Mouse (Mus musculus) liver, embryonic 16.5 days (tissue): Measurements from ENCODE around the gene Tnrc6c. TPM values are rescaled to one million over a fixed set of nuclear protein-coding genes. Genes with fewer than 3 reads are reported as not detected.
A peak's percentile ranks its signal among the peaks of the same experiment; 100 is the strongest.

Experiments used
- ATAC-seq: fragments of 200-750 bp; cut with Nextera tagmentation; 2 replicates; pipeline ENCODE4 v1.8.0; 2017; ENCODE audit warnings: low read depth, mild to moderate bottlenecking, moderate number of reproducible peaks, moderate library complexity
- H3K27ac ChIP-seq: fragments of 300-500 bp; sonication (generic); 2 replicates; pipeline ENCODE4 v1.5.1; 2014; ENCODE audit warnings: mild to moderate bottlenecking, low read length
- H3K27me3 ChIP-seq: fragments of 300-500 bp; sonication (generic); 2 replicates; pipeline ENCODE4 v1.6.1; 2014; ENCODE audit warnings: low read depth, low read length, mixed read lengths; ENCODE audit not compliant: control insufficient read depth, insufficient read depth
- H3K36me3 ChIP-seq: fragments of 300-500 bp; sonication (generic); 2 replicates; pipeline ENCODE4 v1.6.1; 2014; ENCODE audit warnings: mild to moderate bottlenecking; ENCODE audit not compliant: control insufficient read depth, insufficient read depth
- H3K4me1 ChIP-seq: fragments of 300-500 bp; sonication (generic); 2 replicates; pipeline ENCODE4 v1.6.1; 2014; ENCODE audit warnings: low read depth, low read length, mixed read lengths; ENCODE audit not compliant: control insufficient read depth
- H3K4me2 ChIP-seq: fragments of 300-500 bp; sonication (generic); 2 replicates; pipeline ENCODE4 v1.6.1; 2014; ENCODE audit warnings: low read depth, low read length, mixed read lengths
- H3K4me3 ChIP-seq: fragments of 300-500 bp; sonication (generic); 2 replicates; pipeline ENCODE4 v1.5.1; 2014; ENCODE audit warnings: low read depth, mild to moderate bottlenecking, low read length
- H3K9ac ChIP-seq: fragments of 300-500 bp; sonication (generic); 2 replicates; pipeline ENCODE4 v1.6.1; 2014; ENCODE audit warnings: low read depth, low read length
- H3K9me3 ChIP-seq: fragments of 300-500 bp; sonication (generic); replicated peaks from 2 replicates; pipeline ENCODE4 v1.6.1; 2016; ENCODE audit warnings: low read length; ENCODE audit not compliant: control insufficient read depth
- WGBS: fragments of 180-500 bp; shearing (Covaris S2); extraction: QIAGEN DNeasy Blood & Tissue Kit; methylation state at CpG from one replicate; pipeline ENCODE4 v1.1.7; 2014; ENCODE audit not compliant: insufficient replicate concordance; 5-methylcytosine and 5-hydroxymethylcytosine counted together
- polyA plus RNA-seq: library from polyadenylated mRNA; unstranded; fragments of >200 nt; fragmentation: Nextera tagmentation; extraction: Ambion mirVana; gene quantifications from 2 replicates; pipeline ENCODE4 v1.2.1, GENCODE M21; 2015

Tnrc6c gene
- polyA plus RNA-seq, 1 experiment from 2014 or later: 2.1 TPM

GRCm38 (mm10) chr11:117794035-117794551, 140.0 kb downstream of the Tnrc6c start:
- no peak overlapping the region for H3K4me3 ChIP-seq
- H3K4me2 ChIP-seq: no peak overlapping the region
- peaks cover 64% of the 10 kb centered on the region for H3K4me1 ChIP-seq
- WGBS: 79% methylated on average over 4 of the region's 4 CpGs
- no peaks in the 10 kb centered on the region for H3K36me3 ChIP-seq
- no peak for ATAC-seq
- no peaks in the 10 kb centered on the region for H3K9me3 ChIP-seq
- H3K27me3 ChIP-seq: no peaks in the 10 kb centered on the region
- no peak overlapping the region for H3K9ac ChIP-seq
- peak overlapping the region; percentile 48; the same call in 1 of the 2 replicates for H3K27ac ChIP-seq

- WGBS: 23% methylated on average over 5 of the region's 5 CpGs
- peak; percentile 2; the same call in 1 of the 2 replicates for ATAC-seq
- Histone ChIP-seq H3K27me3 (no peaks in the 10 kb centered on the region), H3K4me3 (peak overlapping the region; percentile 85), H3K36me3 (peaks cover 7% of the 10 kb centered on the region), H3K4me1 (peaks cover 66% of the 10 kb centered on the region), H3K9me3 (no peaks in the 10 kb centered on the region), H3K4me2 (peak overlapping the region; percentile 71), H3K27ac (peak overlapping the region; percentile 98), H3K9ac (peak overlapping the region; percentile 92)
These were observed 142.9 kb downstream of the Tnrc6c start for GRCm38 (mm10) chr11:117796954-117797353.

- peak within 1 kb of the TSS; percentile 98 for H3K27ac ChIP-seq
- H3K36me3 ChIP-seq: peaks cover 11% of the 10 kb centered on the region
- peak; percentile 95 for ATAC-seq
- no peaks in the 10 kb centered on the region for H3K27me3 ChIP-seq
- no peaks in the 10 kb centered on the region for H3K9me3 ChIP-seq
- peaks cover 65% of the 10 kb centered on the region for H3K4me1 ChIP-seq
- peak within 1 kb of the TSS; percentile 85 for H3K4me3 ChIP-seq
- peak within 1 kb of the TSS; percentile 92 for H3K9ac ChIP-seq
- peak within 1 kb of the TSS; percentile 71 for H3K4me2 ChIP-seq
- WGBS: 17% methylated on average over 9 of the region's 9 CpGs
These were observed 143.5 kb downstream of the Tnrc6c start, which contains the start of gene 6030468B19Rik for GRCm38 (mm10) chr11:117797511-117798159. Gene 6030468B19Rik, plus strand, starts transcription at chr11:117797660.

DNA sequence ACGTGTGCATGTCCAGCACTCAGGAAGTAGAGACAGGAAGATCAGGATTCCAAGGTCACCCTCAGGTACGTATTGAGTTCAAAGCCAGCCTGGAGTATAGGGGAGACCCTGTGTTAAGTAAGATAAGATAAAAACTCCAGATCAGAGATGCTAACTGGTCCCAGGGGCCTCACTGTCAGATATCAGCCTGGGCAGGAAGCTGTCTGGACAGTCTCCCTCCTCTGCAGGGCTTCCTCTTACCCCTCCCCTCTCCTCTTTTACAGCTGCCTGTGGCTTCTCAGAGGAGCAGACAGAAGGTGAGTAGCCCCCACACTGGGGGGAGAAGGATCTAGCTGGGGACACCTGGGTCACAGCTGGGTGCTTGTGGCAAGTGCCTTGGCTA, 144.1 kb downstream of the Tnrc6c start:
- Histone ChIP-seq H3K4me2 (peak overlapping the region; percentile 71), H3K36me3 (peaks cover 16% of the 10 kb centered on the region), H3K4me1 (peaks cover 65% of the 10 kb centered on the region), H3K9ac (peak overlapping the region; percentile 92), H3K9me3 (no peaks in the 10 kb centered on the region), H3K27ac (peak overlapping the region; percentile 98), H3K27me3 (no peaks in the 10 kb centered on the region), H3K4me3 (peak overlapping the region; percentile 85)
- peak; percentile 60 for ATAC-seq
- WGBS: 5% methylated on average over 2 of the region's 2 CpGs

- Histone ChIP-seq H3K36me3 (peaks cover 23% of the 10 kb centered on the region), H3K4me1 (peaks cover 63% of the 10 kb centered on the region), H3K9ac (peak overlapping the region; percentile 92), H3K9me3 (no peaks in the 10 kb centered on the region), H3K27ac (peak overlapping the region; percentile 98), H3K4me3 (peak overlapping the region; percentile 85), H3K27me3 (no peaks in the 10 kb centered on the region), H3K4me2 (peak overlapping the region; percentile 71)
- ATAC-seq: no peak
- 41% methylated on average over 5 of the region's 5 CpGs for WGBS
These were observed 145.1 kb downstream of the Tnrc6c start for GRCm38 (mm10) chr11:117799174-117799573.

DNA sequence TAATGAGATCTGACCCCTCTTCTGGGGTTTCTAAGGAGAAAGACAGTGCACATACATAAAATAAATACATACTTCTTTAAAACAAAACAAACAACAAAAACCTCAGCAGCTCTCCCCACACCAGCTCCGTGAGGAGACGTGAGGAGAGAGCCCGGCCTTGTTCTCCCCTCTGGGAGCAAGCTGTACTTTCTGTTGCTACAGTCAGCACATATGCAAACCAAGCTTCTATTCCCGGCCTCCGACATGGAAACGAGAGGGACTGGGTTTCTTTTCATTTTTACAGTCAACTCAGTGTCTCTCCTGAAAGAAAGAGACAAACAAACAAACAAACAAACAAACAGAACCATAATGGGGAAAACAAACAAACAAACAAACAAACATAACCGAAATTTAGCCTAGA, 145.9 kb downstream of the Tnrc6c start:
- 83% methylated on average over 7 of the region's 7 CpGs for WGBS

GRCm38 (mm10) chr11:117801650-117802049, 147.6 kb downstream of the Tnrc6c start:
- WGBS: 84% methylated on average over 7 of the region's 7 CpGs
- Histone ChIP-seq H3K9ac (peak overlapping the region; percentile 60), H3K4me2 (peak overlapping the region; percentile 71), H3K4me3 (peak overlapping the region; percentile 85), H3K9me3 (no peaks in the 10 kb centered on the region), H3K27me3 (no peaks in the 10 kb centered on the region), H3K27ac (0 out of 2 replicates have a peak overlapping the region, but pooled peaks have one; percentile 43), H3K36me3 (peaks cover 34% of the 10 kb centered on the region), H3K4me1 (peaks cover 47% of the 10 kb centered on the region)
- no peak for ATAC-seq

More for the DNA sequence above, 145.9 kb downstream of the Tnrc6c start:
- peaks cover 58% of the 10 kb centered on the region for H3K4me1 ChIP-seq
- peaks cover 23% of the 10 kb centered on the region for H3K36me3 ChIP-seq
- no peaks in the 10 kb centered on the region for H3K27me3 ChIP-seq
- H3K4me2 ChIP-seq: peak overlapping the region; percentile 71
- H3K9ac ChIP-seq: peak overlapping the region; percentile 92
- peak overlapping the region; percentile 98 for H3K27ac ChIP-seq
- peak overlapping the region; percentile 85 for H3K4me3 ChIP-seq
- H3K9me3 ChIP-seq: no peaks in the 10 kb centered on the region
- ATAC-seq: no peak

DNA sequence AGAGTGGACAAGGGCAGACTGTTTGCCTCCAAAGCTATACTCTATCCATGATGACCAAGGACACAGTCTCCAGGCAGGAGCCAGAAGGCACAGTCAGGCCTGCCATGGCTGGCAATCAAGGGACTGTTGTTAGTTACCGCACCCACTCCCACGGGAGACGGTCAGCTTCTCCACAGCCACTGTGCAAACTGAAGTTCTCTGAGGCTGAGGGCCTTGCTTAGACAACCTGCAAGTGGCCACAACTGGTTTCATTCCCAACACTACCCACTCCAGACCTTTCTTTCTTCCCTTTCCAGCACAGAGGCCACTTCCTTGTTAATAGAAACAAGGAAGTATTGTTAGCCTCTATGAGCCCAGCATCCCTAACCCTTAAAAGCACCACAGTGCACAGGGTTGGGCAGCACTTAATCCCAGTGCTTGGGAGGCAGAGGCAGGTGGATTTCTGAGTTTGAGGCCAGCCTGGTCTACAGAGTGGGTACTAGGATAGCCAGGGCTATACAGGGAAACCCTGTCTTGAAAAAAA, 149.1 kb downstream of the Tnrc6c start:
- Histone ChIP-seq H3K27ac (0 out of 2 replicates have a peak overlapping the region, but pooled peaks have one; percentile 23), H3K9ac (peak overlapping the region; percentile 13), H3K36me3 (peaks cover 43% of the 10 kb centered on the region), H3K4me2 (peak overlapping the region; percentile 71), H3K4me3 (peak overlapping the region; percentile 23), H3K27me3 (no peaks in the 10 kb centered on the region), H3K4me1 (peaks cover 42% of the 10 kb centered on the region), H3K9me3 (no peaks in the 10 kb centered on the region)
- 90% methylated on average over 3 of the region's 3 CpGs for WGBS
- no peak for ATAC-seq

DNA sequence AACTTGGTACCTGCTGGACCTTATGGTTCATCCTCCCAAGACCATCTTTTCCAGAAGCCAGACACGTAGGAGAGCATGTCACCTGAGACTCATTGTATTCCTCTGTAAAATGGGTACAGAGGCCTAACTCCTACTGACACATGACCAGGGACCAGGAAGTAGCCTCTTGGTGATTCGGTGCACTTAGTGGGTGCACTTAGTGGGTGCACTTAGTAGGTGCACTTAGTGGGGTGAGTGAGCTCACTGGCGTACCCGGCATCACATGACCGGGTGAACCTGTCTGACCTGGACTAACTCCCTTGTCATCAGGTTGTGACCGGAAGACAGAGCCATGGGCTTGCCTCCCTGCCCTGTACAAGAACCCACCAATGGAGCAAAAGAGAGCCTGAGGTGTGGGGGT, 152.7 kb downstream of the Tnrc6c start:
- Histone ChIP-seq H3K9me3 (no peaks in the 10 kb centered on the region), H3K27me3 (no peaks in the 10 kb centered on the region), H3K27ac (no peak overlapping the region), H3K36me3 (peaks cover 41% of the 10 kb centered on the region), H3K4me1 (peaks cover 39% of the 10 kb centered on the region), H3K9ac (no peak overlapping the region), H3K4me3 (no peak overlapping the region), H3K4me2 (no peak overlapping the region)
- WGBS: 93% methylated on average over 6 of the region's 6 CpGs
- no peak for ATAC-seq
